Mouse (Mus musculus): ENCODE data around the gene Gm7694. TPM values are rescaled to one million over a fixed set of nuclear protein-coding genes. Genes with fewer than 3 reads are reported as not detected.

Gm7694 gene
- polyA plus RNA-seq, 1 experiment from 2014 or later = 4.0 TPM

DNA sequence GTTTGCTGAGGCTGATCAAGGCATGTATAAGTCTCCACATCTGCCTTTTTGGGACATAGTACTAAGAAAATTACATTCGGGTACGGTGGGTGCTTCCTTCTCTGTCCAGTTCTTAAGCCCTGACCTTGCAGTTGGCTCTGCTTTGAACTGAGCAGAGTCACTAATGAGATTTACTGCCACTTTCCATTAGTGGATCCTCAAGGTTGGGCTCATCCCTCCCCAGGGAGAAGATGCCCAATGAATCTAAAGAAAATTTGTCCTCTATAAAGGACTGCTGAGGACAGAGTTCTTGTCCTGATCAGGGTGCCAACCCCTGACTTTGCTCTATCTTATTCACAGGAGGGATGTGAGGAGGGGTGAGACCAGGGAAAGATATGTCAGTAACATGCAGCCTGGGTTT lies 15.9 kb upstream of the Gm7694 start:
- TF ChIP-seq CTCF (IDR thresholded peaks at IDR 0.05) = no peak
- H3K27me3 ChIP-seq = no peaks in the 10 kb centered on the region
- no peak for ATAC-seq
- in situ Hi-C loops (cut with MboI; ENCODE audit: low pct_unique_long_range_greater_than_20kb) = no loop called here
- DNase-seq (ENCODE audit: low read depth, low spot score) = no peak
- POLR2A ChIA-PET = no interaction called here
- CTCF ChIA-PET = no interaction called here

DNA sequence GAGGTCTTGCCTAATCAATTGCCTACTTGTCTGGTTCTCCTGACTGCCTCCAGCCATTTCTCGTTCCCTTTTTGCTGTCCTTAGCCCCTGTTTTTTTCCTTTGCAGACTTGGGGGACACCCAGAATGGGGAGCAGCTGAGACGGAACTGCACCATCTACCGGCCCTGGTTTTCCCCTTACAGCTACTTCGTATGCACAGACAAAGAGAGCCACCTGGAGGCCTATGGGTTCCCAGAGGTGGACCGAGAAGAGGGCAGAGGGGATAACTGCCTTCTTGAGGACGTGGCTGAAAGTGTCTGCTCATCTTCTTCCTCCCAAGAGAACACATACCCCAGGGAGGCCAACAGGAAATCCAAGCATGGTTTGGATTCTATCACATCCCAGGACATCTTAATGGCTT lies 5.3 kb upstream of the Gm7694 start:
- no peaks in the 10 kb centered on the region for H3K27me3 ChIP-seq
- TF ChIP-seq CTCF (IDR thresholded peaks at IDR 0.05) = no peak
- CTCF ChIA-PET = no interaction called here
- no peak for DNase-seq (ENCODE audit: low read depth, low spot score)
- POLR2A ChIA-PET = no interaction called here
- in situ Hi-C loops (cut with MboI; ENCODE audit: low pct_unique_long_range_greater_than_20kb) = no loop called here
- ATAC-seq = no peak

DNA sequence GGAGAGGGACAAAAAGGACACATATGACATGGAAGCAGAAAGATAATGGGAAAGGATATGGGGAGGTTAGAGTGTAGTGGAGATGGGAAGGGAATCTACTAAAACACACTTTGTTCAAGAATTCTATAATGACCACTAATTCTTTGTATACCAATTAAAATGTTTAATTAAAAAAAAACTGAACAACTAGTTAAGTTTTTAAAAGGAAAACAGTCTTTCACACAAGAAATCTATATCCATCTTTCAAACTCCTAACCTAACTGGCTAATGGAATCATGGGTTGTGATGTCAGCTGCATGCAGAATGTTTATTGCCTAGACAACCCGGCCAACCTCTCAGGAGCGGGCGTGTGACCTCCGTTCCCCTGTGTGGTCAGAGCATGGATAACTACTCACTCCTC lies 2.4 kb upstream of the Gm7694 start, which contains the start of gene Spata46:
TSS of gene Spata46 (plus strand) at position 301 of the 400 bp plus-strand sequence.
- ChIA-PET POLR2A (no interaction called here), CTCF (no interaction called here)
- no peak for TF ChIP-seq CTCF (IDR thresholded peaks at IDR 0.05)
- ATAC-seq (no peak), DNase-seq (ENCODE audit: low read depth, low spot score) (no peak)
- no peaks in the 10 kb centered on the region for H3K27me3 ChIP-seq
- in situ Hi-C loops (cut with MboI; ENCODE audit: low pct_unique_long_range_greater_than_20kb) = no loop called here

DNA sequence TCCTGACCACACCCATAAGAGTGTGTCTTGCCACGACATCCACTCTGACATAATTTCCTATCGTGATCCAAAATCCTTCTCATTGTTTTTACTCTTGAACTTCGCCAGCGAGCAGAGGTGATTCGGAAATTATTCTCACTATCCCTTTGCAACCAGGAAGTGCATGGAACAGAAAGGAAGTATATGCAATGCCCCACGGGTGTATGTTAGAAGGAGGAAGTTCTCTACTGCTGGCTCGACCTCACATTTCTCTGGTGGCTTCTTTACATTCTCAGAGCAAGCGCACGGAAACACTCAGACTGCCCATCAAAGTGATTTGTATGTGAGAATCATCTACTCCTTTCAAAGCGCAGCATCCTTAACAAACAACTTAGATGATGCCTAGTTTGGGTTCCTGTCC lies 1.1 kb downstream of the Gm7694 start:
- TF ChIP-seq CTCF (IDR thresholded peaks at IDR 0.05) = no peak
- ATAC-seq = no peak
- no peaks in the 10 kb centered on the region for H3K27me3 ChIP-seq
- ChIA-PET POLR2A (no interaction called here), CTCF (no interaction called here)
- DNase-seq (ENCODE audit: low read depth, low spot score) = no peak
- in situ Hi-C loops (cut with MboI; ENCODE audit: low pct_unique_long_range_greater_than_20kb) = no loop called here

GRCm38 (mm10) chr1:170303103-170303502 lies 3.0 kb downstream of the Gm7694 start:
- ChIA-PET POLR2A (interaction anchor here (1.1 kb wide), 1 partner anchor 10 kb away, joined by 3 read pairs; no protein-coding TSS in a partner anchor), CTCF (no interaction called here)
- no peak for DNase-seq (ENCODE audit: low read depth, low spot score)
- in situ Hi-C loops (cut with MboI; ENCODE audit: low pct_unique_long_range_greater_than_20kb) = no loop called here
- no peaks in the 10 kb centered on the region for H3K27me3 ChIP-seq
- ATAC-seq = no peak
- TF ChIP-seq CTCF (IDR thresholded peaks at IDR 0.05) = no peak

- in situ Hi-C loops (cut with MboI; ENCODE audit: low pct_unique_long_range_greater_than_20kb) = no loop called here
- ATAC-seq (no peak), DNase-seq (ENCODE audit: low read depth, low spot score) (no peak)
- H3K27me3 ChIP-seq = no peaks in the 10 kb centered on the region
- no peak for TF ChIP-seq CTCF (IDR thresholded peaks at IDR 0.05)
- ChIA-PET CTCF (interaction anchor here (1.1 kb wide), 1 partner anchor 310 kb away, joined by 3 read pairs; no protein-coding TSS in a partner anchor), POLR2A (no interaction called here)
These were observed 3.7 kb downstream of the Gm7694 start for GRCm38 (mm10) chr1:170302456-170302855.

GRCm38 (mm10) chr1:170301686-170302085 lies 4.4 kb downstream of the Gm7694 start:
- ChIA-PET CTCF (interaction anchor here (1.1 kb wide), 1 partner anchor 311 kb away, joined by 3 read pairs; no protein-coding TSS in a partner anchor), POLR2A (no interaction called here)
- no peak for TF ChIP-seq CTCF (IDR thresholded peaks at IDR 0.05)
- no peak for DNase-seq (ENCODE audit: low read depth, low spot score)
- no peaks in the 10 kb centered on the region for H3K27me3 ChIP-seq
- in situ Hi-C loops (cut with MboI; ENCODE audit: low pct_unique_long_range_greater_than_20kb) = no loop called here
- ATAC-seq = no peak

DNA sequence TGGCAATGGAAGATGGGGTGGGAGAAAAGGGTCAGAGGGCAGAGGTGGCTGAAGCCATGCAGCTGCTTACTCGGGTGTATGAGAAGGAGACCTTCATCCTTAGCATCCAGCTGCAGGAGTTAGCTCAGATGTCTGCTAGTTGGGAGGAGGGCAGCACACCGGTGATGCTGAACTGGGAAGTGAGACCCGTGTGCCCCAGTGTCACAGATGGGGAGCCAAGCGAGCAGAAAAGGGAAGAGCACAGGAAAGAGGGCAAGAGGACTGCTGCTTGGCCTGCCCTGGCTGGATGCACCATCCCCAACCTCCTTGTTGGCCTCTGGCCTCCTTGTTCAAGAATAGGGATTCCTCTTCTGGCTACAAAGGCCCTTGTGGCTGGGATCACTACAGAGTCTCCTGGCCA lies 6.6 kb downstream of the Gm7694 start:
- ATAC-seq (no peak), DNase-seq (ENCODE audit: low read depth, low spot score) (no peak)
- in situ Hi-C loops (cut with MboI; ENCODE audit: low pct_unique_long_range_greater_than_20kb) = no loop called here
- CTCF ChIA-PET = interaction anchor here (1.7 kb wide), 1 partner anchor 314 kb away, joined by 7 read pairs; no protein-coding TSS in a partner anchor
- H3K27me3 ChIP-seq = no peaks in the 10 kb centered on the region
- POLR2A ChIA-PET = no interaction called here
- no peak for TF ChIP-seq CTCF (IDR thresholded peaks at IDR 0.05)

GRCm38 (mm10) chr1:170294786-170295570 lies 11.2 kb downstream of the Gm7694 start:
- POLR2A ChIA-PET = no interaction called here
- no peak for TF ChIP-seq CTCF (IDR thresholded peaks at IDR 0.05)
- CTCF ChIA-PET = interaction anchor here (1.0 to 6.6 kb wide), 3 partner anchors 285 to 338 kb away, joined by 3 to 70 read pairs (median 4); no protein-coding TSS in a partner anchor
- ATAC-seq (no peak), DNase-seq (ENCODE audit: low read depth, low spot score) (no peak)
- peaks cover 10% of the 10 kb centered on the region for H3K27me3 ChIP-seq
- in situ Hi-C loops (cut with MboI; ENCODE audit: low pct_unique_long_range_greater_than_20kb) = loop anchor here (5.0 kb wide), 1 partner anchor 312 kb away; no protein-coding TSS in a partner anchor

DNA sequence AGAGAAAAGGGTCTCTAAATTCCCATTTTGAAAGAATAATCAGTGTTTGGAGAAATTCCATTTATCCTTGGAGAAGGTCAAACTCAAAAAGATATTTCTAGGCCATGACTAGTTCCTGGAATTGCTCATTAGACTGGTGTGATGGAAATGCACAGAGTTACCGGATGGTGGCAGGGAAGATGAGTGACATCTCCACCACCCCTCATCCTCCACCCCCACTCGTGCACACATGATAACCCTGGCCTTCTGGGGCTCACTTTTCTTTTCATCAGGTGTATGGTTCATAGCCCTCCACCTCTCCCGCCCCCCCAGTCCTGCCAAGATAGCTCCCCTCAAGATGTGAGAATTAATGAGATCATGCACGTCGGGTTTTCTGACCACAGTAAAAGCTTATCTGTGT lies 12.9 kb downstream of the Gm7694 start:
- TF ChIP-seq CTCF (IDR thresholded peaks at IDR 0.05) = no peak
- POLR2A ChIA-PET = interaction anchor here (0.9 kb wide), 1 partner anchor 10 kb away, joined by 3 read pairs; no protein-coding TSS in a partner anchor
- in situ Hi-C loops (cut with MboI; ENCODE audit: low pct_unique_long_range_greater_than_20kb) = loop anchor here (5.0 kb wide), 1 partner anchor 314 kb away; no protein-coding TSS in a partner anchor
- ATAC-seq = no peak
- CTCF ChIA-PET = interaction anchor here (0.9 to 6.6 kb wide), 12 partner anchors 19 to 347 kb away, joined by 3 to 70 read pairs (median 4); no protein-coding TSS in a partner anchor
- DNase-seq (ENCODE audit: low read depth, low spot score) = no peak
- H3K27me3 ChIP-seq = peaks cover 27% of the 10 kb centered on the region
